Mouse (Mus musculus) lung, postnatal 14 days (tissue): ENCODE measurements around the gene Ppif.
A peak's percentile ranks its signal among the peaks of the same experiment; 100 is the strongest.

Source experiments
- DNase-seq: peaks from one replicate; pipeline ENCODE4 v3.0.0; 2021

Ppif gene

DNA sequence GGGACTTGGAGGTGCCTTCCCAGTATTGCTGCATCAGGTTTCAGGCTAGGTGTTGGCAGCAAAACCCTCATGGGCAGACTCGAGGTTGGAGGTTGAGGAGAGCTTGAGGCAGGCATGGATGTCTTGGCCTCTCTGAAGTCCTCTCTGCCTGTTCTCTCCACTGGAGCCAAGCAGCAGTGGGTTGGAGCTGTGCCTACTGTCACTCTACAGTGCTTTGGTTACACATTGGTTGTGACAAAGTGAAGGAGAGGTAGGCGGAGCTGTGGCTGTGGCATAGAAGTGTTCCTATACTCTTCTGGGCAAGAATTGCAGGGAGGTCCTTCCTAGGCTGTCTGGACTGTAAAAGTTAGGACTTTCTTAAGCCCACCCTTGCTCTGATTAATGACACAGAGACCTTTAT is 2.4 kb downstream of the Ppif start:
- no peak for DNase-seq

GRCm38 (mm10) chr14:25701986-25702385 is 8.0 kb downstream of the Ppif start:
- no peak for DNase-seq

- DNase-seq, result peak; percentile 74
Measured at GRCm38 (mm10) chr14:25707691-25708181, 13.8 kb downstream of the Ppif start.

DNA sequence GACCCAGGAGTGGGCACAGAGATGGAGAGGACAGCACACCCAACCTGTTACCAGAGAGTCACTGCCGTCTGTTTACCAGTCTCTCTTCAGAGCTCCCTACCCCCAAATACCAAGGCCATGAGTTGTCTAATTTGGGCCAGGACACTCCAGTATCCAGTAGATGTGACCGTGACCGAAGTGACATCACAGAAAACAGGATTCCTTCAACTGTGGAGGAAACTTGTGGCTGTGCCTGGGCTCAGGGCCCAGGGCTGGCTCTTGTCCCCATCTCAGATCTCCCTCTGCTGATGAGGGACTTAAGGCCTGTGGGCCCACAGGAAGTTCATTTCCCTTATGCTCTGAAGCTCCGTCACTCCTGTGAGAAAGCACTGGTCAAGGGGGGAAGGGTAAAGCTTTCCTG is 14.5 kb downstream of the Ppif start:
- DNase-seq, result peak; percentile 66

DNA sequence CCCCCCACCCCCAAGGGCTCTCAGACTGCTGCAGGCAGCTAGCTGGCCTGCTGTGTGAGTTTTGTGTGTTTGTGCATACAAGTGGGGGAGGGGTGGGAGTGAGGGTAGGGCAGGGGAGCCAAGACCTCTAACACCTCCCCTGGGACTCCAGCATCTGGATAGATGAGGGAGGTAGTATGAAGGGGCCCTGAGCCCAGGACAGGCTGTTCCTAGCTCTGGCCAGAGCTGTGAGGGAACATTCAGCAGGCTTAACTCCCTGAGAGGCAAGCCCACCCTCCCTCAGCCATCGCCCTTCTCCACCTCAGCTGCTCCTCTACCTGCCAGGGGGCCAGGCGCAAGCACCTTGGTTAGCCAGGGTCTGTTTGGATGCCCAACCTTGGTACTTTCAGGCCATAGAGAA is 15.0 kb downstream of the Ppif start:
- DNase-seq, result peak; percentile 41

DNA sequence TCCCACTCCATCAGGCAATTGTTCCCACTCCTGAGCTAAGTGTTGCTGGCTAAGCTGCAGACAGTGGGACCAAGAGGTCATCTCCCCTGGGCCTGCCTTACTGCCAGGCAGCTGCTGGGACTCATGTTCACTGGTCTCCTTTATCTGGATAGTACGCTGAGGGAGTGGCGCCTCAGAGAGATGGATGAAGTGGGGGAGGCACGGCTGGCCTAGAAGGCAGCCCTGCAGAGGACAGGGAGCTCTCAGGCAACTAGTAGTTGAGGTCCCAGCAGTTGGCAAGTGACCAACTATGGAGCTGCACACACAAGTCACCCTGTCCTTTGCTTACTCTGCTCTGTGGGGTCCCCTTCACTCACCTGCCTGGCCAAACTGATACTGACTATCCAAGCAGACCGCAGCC is 16.1 kb downstream of the Ppif start:
- no peak for DNase-seq

GRCm38 (mm10) chr14:25710681-25711080 is 16.7 kb downstream of the Ppif start:
- no peak for DNase-seq

- DNase-seq, result no peak
Measured at GRCm38 (mm10) chr14:25711177-25711576, 17.2 kb downstream of the Ppif start.

- DNase-seq, result no peak
Measured at GRCm38 (mm10) chr14:25711602-25712001, 17.6 kb downstream of the Ppif start.

DNA sequence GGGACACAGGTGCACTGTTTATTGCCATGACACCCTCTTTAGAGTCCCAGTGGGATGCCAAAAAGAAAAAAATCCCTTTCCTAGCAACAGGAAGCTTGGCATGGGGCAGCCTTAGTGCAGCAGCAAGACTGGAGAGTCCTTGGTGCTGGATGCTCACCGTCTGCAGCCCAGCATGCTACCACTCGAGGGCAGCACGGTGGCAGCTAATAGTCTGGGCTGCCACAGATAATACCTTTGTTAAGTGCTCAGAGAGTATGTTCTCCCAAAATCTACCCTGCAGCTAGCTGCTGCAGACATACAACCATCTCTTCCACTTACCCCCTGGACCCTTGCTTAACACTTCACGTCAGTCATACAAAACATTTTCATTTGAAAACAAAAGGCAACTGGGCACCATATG is 19.5 kb downstream of the Ppif start:
- DNase-seq, result no peak

DNA sequence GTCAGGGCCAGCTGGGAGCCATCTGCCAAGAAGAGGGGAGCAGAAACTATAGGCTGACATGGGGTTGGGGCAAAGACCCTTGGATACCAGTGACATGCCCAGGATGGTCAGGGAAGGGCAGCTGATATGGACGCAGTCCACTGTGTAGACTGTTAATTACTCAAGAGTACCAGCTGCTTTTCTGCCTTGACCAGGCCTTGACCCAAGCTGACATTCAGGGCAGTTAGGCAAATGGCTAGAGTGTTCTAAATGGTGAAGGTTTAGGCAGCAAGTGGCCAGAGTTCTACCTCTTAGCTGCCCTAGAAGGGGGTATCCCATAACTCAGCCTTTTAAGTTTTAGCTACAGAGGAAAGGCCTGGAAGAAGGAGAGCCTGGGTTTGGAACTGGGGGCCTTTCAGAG is 22.6 kb downstream of the Ppif start:
- no peak for DNase-seq

- no peak for DNase-seq
Measured at GRCm38 (mm10) chr14:25717718-25718117, 23.8 kb downstream of the Ppif start.

DNA sequence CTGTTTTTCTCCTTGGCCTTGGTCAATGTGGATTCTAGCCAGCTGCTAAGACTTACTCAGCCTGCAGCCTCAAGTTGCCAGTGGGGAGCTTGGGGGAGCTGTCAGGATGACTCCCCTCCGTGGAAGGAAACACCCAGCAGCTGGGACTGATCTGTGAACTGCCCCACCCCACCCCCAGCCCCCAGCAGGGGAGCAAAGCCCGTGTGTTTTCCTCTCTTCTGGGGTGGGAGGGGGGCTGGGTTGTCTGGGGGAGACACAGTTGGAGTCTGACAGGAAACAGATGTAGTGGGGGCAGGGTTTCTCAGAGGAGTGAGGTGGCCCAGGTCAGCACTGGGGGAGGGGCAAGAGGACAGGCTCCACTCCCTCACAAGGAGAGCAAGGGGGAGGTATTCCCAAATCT is 24.5 kb downstream of the Ppif start:
- DNase-seq, result peak; percentile 60

DNA sequence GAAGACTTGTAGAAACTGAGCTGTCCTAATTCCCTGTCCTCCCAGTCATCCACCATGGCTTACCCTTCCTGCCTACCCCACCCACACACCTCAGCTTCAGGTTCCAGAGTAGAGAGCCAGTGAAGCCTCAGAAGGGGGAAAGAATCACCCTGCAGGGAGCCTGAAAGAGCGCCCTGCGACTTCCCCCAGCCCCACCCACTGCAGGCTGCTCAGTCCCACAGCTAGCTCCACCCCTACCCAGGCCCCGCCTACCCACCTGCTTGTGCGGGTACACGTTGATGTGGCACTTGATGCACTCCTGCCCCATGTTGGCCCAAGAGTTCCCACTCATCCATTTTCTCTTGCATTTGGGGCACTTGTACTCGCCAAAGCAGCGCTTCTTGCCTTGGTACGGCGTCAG is 25.4 kb downstream of the Ppif start:
- DNase-seq, result no peak

GRCm38 (mm10) chr14:25720962-25721707 is 27.2 kb downstream of the Ppif start:
- DNase-seq, result no peak

DNA sequence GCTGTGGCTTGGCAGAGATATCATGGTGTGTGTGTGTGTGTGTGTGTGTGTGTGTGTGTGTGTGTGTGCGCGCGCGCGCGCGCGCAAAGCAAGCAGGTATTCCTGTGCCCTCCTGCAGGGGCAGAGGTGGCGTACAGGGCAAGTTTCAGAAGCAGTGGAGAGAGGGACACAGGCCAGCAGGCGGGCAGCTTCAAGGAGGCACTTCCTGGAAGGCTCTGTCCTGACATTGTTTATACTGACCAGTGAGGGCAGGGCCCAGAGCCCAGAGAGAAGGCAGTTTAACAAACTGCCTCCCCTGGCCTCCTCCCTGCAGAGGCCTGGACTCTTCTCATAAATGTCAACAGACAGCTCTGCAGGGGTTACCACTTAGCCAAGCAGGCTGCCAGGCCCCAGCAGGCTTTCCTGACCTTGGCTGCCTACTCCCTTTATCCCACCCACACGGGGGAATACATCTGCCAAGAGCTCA is 31.1 kb downstream of the Ppif start:
- peak; percentile 73 for DNase-seq

DNA sequence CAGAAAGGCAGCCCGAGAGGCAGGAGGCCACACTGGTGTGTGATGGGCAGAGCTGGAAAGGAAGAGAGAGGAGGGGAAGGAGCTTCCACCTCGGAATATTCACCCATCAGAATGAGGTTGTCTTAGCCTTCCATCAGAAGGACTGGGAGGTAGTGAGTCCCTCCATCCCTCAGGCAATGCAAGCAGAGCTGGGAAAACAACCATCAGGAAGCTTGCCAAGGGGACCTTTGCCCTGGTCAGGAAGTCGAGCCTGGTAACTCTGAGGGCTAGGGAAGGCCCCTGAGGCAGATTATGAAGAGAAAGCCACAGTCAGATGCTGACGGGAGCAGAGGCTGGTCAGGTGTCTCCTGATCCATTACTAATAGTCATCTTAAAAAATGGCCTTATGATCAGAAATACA is 31.7 kb downstream of the Ppif start:
- DNase-seq, result no peak

- peak; percentile 67 for DNase-seq
Measured at GRCm38 (mm10) chr14:25726226-25727148, 32.5 kb downstream of the Ppif start.

DNA sequence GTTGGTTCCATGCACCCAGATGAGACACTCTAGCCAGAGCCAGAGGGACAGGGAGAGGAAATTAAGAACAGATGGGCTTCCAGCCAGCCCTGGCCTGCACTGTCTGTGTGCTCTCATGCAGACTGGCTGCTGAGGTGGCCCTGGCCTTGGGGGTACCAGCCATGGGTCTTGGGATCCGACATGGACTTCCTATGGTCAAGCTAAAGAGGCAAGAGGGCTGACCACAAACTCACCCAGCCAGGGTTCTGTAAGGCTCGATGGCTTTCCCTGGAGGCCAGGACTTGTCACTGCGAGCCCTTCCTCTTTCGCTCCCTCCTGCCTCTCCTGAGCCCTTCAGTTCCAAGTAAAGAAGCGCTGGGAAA is 33.2 kb downstream of the Ppif start:
- DNase-seq, result no peak

DNA sequence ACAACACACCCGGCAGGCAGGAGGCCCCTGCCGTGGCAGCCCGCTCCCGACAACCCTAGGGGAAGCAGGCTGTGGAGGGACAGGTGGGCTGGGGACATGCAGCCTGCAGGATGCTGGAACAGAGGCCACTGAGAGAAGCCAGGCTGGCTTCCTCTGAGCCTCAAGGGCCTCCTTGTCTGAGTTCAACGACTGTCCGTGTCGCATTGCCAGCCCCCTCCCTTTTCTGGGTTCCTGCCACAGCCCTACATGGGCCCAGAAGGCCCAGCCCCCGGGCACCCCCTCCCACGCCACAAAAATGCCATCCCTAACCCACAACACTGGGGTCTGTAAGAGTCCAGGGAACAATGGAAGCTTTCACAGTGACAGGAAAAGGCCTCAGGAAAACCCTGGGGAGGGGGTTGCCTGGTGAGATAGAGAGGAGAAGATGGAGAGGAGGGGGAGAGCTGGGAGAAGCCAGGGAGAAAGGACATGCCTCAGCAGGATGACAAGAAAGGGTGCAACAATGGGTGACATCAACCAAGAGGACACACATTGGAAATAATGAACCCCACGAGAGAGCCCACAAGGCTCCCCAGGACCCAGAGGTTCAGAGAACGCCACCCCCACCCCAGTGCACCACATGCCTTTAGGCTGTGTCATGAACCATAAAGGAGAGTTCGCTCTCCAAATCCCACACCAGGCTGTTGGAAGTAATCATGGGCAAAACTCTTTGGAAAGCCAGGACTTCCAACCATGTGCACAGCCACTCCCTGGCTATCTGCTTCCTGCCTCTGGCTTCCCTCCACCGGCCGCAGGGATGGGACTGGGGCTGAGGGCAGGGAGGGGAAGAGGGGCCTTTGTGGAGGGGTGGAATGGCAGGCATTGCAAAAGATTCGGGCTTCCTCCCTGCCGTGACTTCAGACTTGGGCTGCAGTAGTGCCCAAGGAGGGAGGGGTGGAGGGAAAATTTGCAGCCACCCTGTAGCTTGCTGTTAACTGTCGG is 41.1 kb downstream of the Ppif start:
- peak; percentile 57 for DNase-seq

GRCm38 (mm10) chr14:25736140-25736539 is 42.2 kb downstream of the Ppif start:
- DNase-seq, result no peak

DNA sequence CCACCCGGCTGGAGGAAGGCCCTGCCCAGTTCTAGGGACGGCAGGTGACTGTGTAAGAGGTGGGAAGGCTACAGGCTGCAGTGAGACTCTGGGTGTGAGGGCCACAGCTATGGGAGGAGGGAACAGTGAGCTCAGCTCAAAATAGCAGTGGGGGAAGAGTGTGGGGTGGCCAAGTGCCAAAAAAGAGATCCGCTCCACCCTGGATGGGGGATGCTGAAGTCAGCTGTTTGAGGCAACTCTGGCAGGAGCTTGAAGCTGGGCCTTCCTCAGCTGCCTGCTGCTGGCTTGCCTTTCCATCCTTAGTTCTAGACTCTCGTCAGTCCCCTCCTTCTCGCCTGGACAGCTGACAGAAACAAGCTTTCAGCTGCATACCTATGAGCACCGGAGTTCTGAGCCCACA is 42.6 kb downstream of the Ppif start:
- peak; percentile 78 for DNase-seq

DNA sequence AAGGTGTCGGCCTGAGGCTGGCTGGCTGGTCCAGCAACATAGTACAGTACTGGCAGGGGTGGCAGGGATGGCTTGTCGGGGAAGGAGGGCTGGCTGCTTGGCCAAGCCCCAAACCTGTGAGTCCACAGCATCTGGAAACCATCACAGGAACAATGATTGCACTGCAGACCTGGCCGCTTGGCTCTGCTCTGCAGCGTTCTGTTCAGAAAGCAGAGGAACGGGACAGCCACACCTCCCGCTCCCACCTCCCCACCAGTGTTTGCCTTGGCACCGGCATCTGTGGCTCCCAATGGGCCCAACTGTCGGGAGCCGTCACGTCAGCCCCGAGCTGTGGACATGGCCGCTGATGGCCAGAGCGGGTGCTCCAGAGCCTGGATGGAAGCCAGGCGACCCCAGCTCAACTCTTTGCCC is 44.6 kb downstream of the Ppif start:
- DNase-seq, result peak; percentile 59
